Mouse (Mus musculus): ENCODE results near the gene Zfp934. TPM values are rescaled to one million over a fixed set of nuclear protein-coding genes. Genes with fewer than 3 reads are reported as not detected.
"Not testable (repeated sequence)": the region's sequence is repeated elsewhere in the genome, so short reads cannot be mapped to it uniquely, and the experiment has no call there.

The Zfp934 gene
- 4.9 TPM for polyA plus RNA-seq (2021)

- H3K27me3 ChIP-seq; POLR2A ChIA-PET; ATAC-seq; in situ Hi-C loops (cut with MboI; ENCODE audit: low pct_unique_long_range_greater_than_20kb); DNase-seq (ENCODE audit: low read depth, low spot score); CTCF ChIA-PET: not testable (repeated sequence)
Measured at GRCm38 (mm10) chr13:62571099-62571498, at the start of gene Zfp934. Gene Zfp934 (minus strand): TSS chr13:62571199.

DNA sequence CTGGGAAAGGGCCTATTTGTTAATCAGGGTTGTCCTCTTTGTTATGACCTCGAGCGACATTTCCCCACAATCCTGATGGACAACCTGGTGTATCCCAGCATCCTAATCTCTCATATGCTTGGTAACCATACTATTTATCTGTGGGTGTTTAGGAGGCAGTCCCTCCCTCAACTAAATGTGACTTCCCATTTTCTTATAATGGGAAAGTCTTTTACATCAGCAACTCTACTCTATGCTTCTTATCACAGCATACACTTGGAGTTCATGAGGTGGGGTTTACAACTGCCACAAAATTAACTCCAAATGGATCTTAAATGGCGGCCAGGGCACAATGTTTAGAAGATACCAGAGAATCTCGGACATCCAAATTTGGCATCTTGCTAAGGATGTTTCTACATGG, 46.5 kb upstream of the Zfp934 start:
- DNase-seq (ENCODE audit: low read depth, low spot score); H3K27me3 ChIP-seq; in situ Hi-C loops (cut with MboI; ENCODE audit: low pct_unique_long_range_greater_than_20kb); ATAC-seq; CTCF ChIA-PET; POLR2A ChIA-PET: not testable (repeated sequence)

DNA sequence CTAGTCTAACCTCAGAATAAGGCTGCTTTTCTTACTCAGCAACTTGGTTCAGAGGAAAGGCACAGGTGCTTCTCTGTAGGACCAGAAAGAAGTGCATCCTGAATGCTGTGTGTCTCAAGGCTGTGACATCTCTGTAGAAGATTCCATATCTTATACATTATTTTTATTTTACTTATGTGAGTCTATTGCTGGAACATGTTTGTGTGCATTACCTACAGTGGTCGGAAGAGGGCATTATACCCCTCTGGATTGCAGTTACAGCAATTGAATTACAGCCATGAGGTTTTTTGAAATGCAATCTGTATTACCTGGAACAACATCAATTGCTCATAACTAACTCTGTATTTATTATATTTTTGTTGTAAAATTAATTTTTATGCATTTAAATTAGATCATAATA, 9.3 kb downstream of the Zfp934 start:
- DNase-seq (ENCODE audit: low read depth, low spot score); POLR2A ChIA-PET; in situ Hi-C loops (cut with MboI; ENCODE audit: low pct_unique_long_range_greater_than_20kb); CTCF ChIA-PET; H3K27me3 ChIP-seq; ATAC-seq: not testable (repeated sequence)
- TF ChIP-seq CTCF (IDR thresholded peaks at IDR 0.05): peak; percentile 27

GRCm38 (mm10) chr13:62558189-62559110, 12.5 kb downstream of the Zfp934 start, which contains the start of gene Zfp935:
Gene Zfp935 (minus strand): TSS chr13:62558511.
- DNase-seq (ENCODE audit: low read depth, low spot score); ATAC-seq; in situ Hi-C loops (cut with MboI; ENCODE audit: low pct_unique_long_range_greater_than_20kb); POLR2A ChIA-PET; H3K27me3 ChIP-seq; CTCF ChIA-PET: not testable (repeated sequence)

DNA sequence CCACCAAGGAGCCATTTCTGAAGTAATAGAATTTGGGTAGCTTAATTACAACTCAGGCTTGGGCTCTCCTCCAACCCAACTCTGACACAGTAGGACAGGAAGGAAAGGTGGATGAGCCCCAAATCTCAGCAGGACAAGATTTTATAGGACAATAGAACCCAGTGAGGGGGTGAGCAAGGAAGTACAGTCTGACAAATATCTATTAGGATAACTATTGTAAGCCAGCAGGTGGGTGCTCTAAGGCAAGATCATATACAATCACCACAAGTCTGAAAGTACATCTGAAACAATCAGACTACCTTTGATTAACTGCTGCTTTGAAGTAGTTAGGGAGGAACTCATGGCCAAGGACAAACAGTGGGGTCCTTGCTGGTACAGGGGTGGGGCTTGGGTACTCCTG, 40.9 kb downstream of the Zfp934 start:
- CTCF ChIA-PET; ATAC-seq; H3K27me3 ChIP-seq; POLR2A ChIA-PET; DNase-seq (ENCODE audit: low read depth, low spot score); in situ Hi-C loops (cut with MboI; ENCODE audit: low pct_unique_long_range_greater_than_20kb): not testable (repeated sequence)

DNA sequence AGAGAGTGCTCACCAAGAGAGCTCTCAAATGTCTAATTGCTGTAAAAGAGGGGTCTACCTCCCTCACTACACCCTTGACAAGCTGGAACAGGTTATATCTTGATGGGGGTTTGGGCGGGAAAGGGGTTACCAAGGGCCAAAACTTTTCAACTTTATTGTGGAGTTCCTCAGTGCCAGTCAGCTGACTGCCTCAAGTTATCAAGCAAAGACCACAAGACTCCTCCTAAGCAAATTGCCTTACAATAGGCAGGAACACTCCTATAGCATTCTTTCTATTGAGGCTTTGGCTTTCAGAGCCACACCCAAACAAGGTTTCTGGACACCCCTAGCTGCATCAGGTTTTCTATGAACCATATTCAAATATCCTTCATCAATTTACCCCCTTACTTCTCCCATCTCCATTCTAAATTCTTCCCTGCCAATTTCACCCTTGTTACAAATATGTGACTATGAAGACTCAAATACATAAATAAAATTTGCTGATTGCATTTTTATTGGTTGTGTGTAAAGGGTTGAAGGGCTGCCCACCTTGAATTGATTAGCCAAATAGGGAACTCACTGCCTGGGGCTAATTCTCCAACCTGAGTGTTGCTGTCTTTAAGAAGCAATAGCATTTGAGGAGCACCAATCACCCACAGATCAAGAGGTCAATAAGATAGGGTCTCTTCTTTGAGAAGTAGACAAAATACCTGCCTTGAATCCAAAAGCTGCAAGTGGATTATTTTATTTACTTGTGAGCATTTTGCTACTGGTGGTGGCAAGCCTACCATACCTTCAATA, 60.2 kb downstream of the Zfp934 start:
- H3K27me3 ChIP-seq; CTCF ChIA-PET; ATAC-seq; in situ Hi-C loops (cut with MboI; ENCODE audit: low pct_unique_long_range_greater_than_20kb); DNase-seq (ENCODE audit: low read depth, low spot score); POLR2A ChIA-PET: not testable (repeated sequence)

DNA sequence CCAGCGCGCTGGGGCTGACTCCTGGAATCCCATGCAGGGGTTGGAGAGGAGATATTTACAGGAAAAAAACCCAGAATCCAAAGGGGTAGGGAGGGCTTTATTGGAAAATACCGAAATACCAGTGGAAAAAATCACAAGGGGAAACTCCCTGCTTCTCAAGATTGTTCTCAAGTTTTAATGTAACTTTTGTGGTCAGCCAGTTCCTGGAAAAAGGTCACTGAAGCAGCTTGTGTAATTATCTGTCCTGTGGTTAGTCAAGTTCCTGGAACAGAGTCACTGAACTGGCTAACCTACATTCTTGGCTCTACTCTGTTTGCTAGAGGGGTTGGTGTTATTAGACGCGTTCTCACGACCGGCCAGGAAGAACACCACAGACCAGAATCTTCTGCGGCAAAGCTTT, 98.3 kb downstream of the Zfp934 start:
- H3K27me3 ChIP-seq; CTCF ChIA-PET; in situ Hi-C loops (cut with MboI; ENCODE audit: low pct_unique_long_range_greater_than_20kb); POLR2A ChIA-PET; ATAC-seq: not testable (repeated sequence)
- peak; percentile 27 for DNase-seq (ENCODE audit: low read depth, low spot score)

- ATAC-seq; POLR2A ChIA-PET; H3K27me3 ChIP-seq; DNase-seq (ENCODE audit: low read depth, low spot score): not testable (repeated sequence)
- CTCF ChIA-PET: interaction anchor here (0.8 kb wide), 1 partner anchor 387 kb away, joined by 3 read pairs; no protein-coding TSS in a partner anchor
- in situ Hi-C loops (cut with MboI; ENCODE audit: low pct_unique_long_range_greater_than_20kb): loop anchor here (10.0 kb wide), 1 partner anchor 385 kb away; the partner anchor contains the start of gene Fbp2
Measured at GRCm38 (mm10) chr13:62469947-62470346, 101.1 kb downstream of the Zfp934 start.

DNA sequence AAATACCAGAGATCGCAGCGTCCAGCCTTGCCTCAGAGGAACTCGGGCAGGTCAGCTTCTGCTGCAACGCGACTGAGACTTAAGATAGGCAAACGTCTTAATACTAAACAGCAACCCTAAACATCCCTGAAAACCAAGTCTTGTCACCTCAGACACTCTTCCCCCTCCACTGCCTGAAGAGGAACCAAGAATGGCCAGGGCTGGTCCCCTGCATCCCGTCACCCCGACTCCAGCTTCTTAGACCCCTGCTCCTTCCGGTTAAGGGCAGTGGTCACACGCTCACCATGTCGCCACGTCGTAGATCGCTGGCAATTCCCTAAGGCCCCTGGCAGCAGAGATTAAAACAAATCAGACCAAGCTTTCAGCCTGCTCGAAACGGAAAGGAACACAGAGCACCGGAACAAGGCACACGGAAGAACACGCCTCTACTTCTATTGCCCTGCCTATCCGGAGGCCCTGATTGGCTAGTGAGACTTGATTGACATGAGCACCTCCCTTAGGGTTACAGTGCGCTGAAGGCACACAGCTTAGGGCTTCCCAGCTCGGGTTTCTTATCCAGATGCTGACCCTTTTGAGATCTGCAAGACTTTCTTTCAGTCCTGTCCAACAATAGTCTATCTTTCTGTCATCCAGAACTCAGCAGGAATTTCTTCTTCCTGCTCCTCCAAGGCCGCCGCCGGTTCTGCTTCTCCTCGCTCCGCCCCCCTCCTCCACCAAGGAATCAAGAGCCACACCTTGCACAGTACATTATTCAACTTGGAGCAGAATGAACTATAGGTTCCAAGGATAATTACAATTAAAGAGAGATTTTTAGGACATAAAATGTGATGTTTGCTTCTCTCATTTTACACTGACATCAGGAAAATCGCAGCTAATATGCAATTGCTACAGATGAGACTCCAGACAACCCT, 104.3 kb downstream of the Zfp934 start, which contains the start of gene Gm49359:
Gene Gm49359, minus strand, starts transcription at position 409 of the 911 bp plus-strand sequence.
- CTCF ChIA-PET, H3K27me3 ChIP-seq, POLR2A ChIA-PET: not testable (repeated sequence)
- in situ Hi-C loops (cut with MboI; ENCODE audit: low pct_unique_long_range_greater_than_20kb): loop anchor here (10.0 kb wide), 1 partner anchor 388 kb away; the partner anchor contains the start of gene Fbp2
- peak; percentile 46 for DNase-seq (ENCODE audit: low read depth, low spot score)
- peak; percentile 100 for ATAC-seq

Other genes starting within 250 kb of the Zfp934 start
- 0.50 TPM for gene Gm3604, start 188.0 kb downstream of the Zfp934 start, polyA plus RNA-seq (2021)
- gene Gm49359, start 104.4 kb downstream of the Zfp934 start, polyA plus RNA-seq (2021): 9.1 TPM
- gene Zfp935, start 12.7 kb downstream of the Zfp934 start, polyA plus RNA-seq (2021): 0.95 TPM
- 0.28 TPM for gene 6720489N17Rik, start 53.0 kb upstream of the Zfp934 start, polyA plus RNA-seq (2021)
- 8.1 TPM for gene Platr25, start 189.5 kb upstream of the Zfp934 start, polyA plus RNA-seq (2021)
- 2.5 TPM for gene Gm5141, start 214.6 kb upstream of the Zfp934 start, polyA plus RNA-seq (2021)